Mouse (Mus musculus): ENCODE data around the gene Ugt1a5.

The Ugt1a5 gene

DNA sequence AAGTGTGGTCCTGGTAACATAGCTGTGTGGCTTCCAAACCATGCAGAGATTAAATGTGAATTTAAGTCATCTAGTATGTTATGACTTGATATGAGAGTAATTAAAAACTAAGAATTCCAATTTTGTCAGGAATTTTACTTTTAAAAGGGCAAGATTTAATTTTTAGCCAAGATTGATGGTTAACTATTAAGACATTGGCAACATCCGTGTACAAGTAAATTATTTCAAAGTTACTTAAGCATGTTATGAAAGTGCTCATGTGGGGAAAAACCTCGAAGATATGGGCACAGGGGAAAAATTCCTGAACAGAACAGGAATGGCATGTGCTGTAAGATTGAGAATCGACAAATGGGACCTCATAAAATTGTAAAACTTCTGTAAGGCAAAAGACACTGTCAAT, 31.6 kb downstream of the Ugt1a5 start:
- no peak for DNase-seq (ENCODE audit: low spot score in 2 of 2)

DNA sequence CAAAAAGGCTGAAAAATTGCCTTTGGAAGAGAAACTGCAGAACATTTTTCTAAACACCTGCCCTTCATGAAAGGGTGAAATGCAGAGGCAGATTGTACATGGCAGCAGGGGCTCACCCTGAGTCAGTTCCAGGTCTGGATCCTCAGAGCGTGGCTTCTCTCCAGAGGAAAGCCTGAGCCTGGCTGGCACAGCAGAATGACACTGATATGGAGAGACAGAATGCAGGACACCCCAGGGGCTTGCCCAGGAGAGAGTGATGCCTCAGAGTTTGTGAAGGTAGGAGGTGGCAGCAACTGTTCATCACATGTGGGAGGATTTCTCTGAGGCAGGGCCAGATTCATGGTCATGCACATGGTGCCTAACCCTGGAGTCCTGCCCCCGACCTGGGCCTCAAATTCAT, 34.2 kb downstream of the Ugt1a5 start:
- DNase-seq (ENCODE audit: low spot score in 2 of 2), result no peak

DNA sequence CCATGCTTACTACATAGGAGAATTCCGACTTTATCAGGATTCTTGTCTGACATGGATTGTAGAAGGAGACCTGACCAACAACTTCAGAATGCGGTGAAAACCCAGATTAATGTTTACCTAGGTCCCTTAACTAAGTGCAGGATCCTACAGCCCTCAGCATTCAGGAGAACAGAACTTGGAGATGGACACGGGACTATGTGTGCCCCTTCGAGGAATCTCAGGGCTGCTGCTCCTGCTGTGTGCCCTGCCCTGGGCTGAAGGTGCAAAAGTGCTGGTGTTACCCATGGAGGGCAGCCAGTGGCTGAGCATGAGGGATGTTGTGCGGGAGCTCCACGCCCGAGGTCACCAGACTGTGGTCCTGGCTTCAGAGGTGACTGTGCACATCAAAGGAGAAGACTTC, 34.6 kb downstream of the Ugt1a5 start, which contains the start of gene Ugt1a2:
Gene Ugt1a2 (plus strand): TSS at position 146 of the 400 bp plus-strand sequence.
- DNase-seq (ENCODE audit: low spot score in 2 of 2), result no peak

DNA sequence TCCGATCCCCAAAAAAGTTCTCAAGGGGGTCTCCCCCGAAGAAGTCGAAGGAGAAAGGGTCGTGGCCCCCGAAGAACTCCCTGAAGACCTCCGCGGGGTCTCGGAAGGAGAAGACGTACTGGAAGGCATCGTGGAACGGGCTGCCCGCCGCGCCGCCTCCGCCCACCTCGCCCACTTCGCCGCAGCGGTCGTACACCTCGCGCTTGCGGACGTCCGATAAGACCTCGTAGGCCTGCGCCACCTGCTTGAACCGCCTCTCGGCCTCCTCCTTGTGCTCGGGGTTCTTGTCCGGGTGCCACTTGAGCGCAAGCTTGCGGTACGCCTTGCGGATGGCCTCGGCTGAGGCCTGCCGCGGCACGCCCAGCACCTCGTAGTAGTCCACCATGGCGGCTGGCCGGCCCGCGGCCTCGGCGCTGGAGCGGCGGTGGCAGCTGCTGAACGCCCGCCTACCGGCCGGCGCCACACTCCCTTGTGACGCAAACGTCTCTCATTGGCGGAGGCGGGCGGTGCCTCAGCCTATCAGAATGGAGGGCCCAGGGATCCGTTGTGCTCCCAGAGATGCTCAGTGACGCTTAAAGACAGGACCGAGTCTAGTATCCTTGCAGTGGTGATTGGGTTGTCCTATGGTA, 39.6 kb downstream of the Ugt1a5 start, which contains the start of gene Dnajb3:
Gene Dnajb3 (minus strand): TSS at position 489 of the 629 bp plus-strand sequence.
- DNase-seq (ENCODE audit: low spot score in 2 of 2), result peak; percentile 65 to 80

DNA sequence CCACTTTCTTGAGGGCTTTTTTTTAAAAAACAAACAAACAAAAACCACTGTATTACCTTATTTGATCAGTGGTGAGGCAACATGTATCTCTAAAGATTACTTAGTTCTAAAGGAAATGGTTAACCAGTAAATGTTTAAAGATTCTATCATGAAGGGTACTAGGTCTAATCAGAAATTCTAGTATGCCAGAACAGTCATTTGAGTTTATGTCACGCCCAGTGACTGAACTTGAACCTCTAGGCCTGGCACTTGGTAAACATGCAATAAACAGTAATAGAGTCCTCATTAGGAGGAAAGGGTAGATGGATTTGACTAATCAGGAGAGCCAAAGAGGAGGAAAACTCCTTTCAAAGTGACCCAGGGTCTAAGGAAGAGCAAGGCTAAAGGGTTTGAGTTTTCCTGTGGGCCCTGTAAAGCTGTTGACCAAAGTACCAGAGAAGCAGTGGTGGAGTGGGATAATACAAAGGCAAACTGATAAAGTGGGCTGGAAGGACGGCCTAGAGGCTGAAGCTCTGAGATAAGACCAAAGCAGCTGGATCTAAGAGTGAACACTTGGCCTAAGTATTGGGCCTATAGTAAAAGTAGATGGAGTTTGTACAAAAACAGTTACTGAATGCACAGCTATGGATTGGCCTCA, 41.1 kb downstream of the Ugt1a5 start:
- DNase-seq (ENCODE audit: low spot score in 2 of 2), result no peak

DNA sequence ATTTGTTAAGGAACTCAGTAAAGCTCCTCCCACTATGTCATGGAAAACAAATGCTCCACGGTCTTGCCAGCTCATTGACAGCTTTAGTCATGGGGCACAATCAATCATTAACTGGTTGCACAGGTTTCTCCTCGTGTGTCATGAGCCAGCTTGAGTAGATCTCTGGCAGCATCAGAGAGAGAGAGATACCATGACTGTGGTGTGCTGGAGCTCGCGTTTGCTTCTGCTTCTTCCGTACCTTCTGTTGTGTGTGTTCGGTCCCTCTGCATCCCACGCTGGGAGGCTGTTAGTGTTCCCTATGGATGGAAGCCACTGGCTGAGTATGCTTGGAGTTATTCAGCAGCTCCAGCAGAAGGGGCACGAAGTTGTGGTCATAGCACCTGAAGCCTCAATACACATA, 46.0 kb downstream of the Ugt1a5 start, which contains the start of gene Ugt1a1:
Gene Ugt1a1 (plus strand): TSS at position 148 of the 400 bp plus-strand sequence.
- no peak for DNase-seq (ENCODE audit: low spot score in 2 of 2)

DNA sequence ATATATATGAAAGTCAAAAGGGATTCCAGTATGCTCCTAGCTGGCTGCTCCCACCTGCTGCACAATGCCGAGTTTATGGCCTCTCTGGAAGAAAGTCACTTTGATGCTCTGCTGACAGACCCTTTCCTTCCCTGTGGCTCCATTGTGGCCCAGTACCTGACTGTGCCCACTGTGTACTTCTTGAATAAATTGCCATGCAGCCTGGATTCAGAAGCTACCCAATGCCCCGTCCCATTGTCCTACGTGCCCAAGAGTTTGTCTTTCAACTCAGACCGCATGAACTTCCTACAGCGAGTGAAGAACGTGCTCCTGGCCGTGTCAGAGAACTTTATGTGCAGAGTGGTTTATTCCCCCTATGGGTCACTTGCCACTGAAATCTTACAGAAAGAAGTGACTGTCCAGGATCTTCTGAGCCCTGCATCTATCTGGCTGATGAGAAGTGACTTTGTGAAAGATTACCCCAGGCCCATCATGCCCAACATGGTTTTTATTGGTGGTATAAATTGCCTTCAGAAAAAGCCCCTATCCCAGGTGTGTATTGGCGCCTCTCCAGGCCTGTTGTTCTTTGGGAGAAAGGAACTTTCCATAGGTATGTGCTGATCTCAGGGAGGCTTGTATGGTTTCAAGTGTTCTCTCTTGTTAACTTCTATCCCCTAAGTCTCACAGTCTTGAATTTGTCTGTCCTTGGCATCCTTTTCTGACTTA, 46.7 kb downstream of the Ugt1a5 start:
- DNase-seq (ENCODE audit: low spot score in 2 of 2), result no peak

DNA sequence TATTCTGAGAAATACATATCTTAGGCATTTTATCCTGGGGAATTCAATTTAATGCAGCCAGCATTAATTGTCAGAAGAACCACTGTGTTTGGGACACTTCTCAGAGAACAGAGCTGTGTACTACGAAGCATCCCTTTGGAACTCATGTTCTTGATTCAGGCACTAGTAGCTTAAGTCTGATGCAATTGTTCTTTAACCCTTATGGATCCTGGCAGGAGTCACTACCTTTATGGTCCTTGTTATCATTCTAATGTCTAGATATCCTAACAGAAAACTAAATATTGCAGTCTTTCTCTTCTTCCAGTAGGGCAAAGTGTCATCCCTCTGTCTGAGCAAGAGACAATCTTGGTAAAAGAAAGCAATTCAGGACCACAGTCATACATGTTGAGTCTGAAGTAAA, 47.2 kb downstream of the Ugt1a5 start:
- no peak for DNase-seq (ENCODE audit: low spot score in 2 of 2)

DNA sequence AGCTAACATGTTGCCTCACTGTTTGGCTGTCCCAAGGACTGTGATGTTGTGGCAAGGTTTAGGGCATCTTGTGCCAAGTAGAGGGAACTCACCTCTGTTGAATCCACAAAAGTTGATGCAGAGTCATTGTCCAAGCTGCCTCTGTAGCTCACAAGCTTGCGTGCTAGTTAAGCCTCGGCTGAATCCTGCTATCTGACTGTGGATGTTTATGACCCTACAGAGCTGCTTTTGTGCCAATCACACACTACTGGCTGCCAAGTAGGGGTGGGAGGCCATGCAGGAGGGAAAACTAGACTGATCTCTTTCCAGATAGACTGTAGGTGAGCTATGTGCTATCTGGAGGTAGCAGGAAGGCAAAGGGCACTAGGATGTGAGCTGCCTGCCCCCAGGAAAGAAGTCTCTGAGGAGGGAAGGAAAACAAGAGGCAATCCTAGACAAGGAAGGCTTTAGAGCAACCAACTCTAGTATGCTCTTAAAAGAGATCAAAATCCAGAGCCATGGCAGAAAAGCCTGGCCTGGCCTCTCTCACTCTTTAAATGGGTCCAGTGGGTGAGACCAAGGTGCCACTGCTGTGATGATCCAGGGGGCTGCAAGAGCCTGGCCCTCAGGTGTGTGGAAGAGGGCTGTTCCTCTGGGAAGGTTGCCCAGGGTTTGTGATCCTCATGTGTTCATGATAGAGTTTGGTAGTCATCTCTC, 48.1 kb downstream of the Ugt1a5 start:
- DNase-seq (ENCODE audit: low spot score in 2 of 2), result no peak

DNA sequence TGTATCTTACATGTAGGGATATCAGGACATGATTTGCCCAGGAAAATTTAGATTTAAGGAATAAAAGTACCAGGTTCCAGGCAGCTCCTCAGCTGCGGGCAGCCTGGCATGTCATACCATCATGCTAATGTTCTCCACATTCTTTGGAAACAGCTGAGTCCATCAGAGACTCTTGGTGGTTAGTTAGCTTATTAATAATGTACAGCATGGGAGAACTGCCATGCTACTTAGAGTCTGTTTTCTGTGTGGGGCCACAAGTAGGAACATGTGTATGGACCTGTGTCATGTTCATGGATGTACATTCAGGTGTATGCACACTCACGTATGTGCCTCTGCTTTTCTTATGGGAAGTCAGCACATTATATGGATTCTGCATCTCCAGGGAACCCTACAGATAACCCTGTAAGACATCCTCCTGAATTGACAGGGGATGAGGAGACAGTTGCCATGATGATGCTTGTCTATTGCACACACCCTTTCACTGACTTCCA, 48.7 kb downstream of the Ugt1a5 start:
- no peak for DNase-seq (ENCODE audit: low spot score in 2 of 2)

DNA sequence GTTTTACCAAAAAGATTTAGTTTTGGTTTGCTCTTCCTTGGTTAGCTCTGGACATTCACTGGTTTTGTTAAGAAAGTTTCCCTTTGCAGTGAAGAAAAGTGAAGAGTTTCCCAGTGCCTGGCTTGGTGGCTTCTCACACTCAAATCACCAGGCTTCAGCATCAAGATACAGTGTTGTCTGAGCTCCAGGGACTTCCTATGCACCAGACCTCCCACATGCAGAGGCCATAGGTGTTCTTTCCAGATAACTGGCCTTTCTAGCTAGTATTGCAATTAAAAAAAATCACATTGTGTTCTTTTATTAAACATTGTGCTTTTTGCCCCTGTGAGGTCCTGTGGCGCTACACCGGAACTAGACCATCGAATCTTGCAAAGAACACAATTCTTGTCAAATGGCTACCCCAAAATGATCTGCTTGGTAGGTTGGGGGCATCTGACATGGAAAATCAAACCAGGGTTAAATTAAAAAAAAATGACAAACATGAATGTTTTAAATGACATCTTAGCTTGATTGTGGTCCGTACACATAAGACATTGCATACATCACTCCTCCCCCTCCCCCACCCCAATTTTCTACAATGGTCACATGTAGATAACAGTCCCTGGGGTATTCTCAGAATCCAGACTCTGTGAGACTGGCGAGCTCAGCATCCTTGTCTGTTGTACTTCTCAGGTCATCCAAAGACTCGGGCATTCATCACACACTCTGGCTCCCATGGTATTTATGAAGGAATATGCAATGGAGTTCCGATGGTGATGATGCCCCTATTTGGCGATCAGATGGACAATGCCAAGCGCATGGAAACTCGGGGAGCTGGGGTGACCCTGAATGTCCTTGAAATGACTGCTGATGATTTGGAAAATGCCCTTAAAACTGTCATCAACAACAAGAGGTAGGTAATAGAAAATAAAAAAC, 49.9 kb downstream of the Ugt1a5 start:
- no peak for DNase-seq (ENCODE audit: low spot score in 2 of 2)

DNA sequence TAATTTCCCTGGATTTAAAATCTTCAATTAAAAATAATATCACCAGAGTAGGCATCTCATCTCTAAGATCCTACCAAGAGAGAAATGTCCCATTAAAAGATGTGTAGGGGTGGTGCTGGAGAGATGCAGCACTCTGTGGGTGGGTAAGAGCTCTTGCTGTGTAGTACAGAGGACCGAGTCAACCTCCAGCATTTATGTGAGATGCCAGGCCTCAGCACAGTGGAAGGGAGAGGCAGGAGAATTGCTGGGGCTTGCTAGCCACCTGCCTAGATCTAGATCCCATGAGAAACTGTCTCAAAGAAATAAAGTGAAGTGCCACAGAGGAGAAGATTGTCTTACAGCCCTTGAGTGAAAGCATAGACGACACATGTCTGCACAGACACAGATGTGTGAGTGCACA, 50.7 kb downstream of the Ugt1a5 start:
- DNase-seq (ENCODE audit: low spot score in 2 of 2), result no peak

DNA sequence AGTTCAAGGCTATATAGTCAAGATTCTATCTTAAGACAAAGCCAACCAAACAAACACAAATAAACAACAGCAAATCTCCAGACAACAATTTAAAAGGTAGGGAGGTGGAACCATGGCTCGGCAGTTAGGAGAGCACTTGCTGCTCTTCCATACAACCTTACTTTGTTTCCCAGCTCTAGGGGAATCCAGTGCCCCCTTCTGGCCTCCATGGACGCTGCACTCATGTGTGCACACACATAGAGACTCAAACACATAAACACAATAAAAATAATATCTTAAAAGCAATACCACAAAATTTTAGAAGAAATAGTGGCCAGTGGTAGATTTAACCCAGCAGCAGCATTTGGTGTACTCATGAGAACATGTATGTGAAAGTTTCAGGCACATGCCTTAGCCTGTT, 51.3 kb downstream of the Ugt1a5 start:
- DNase-seq (ENCODE audit: low spot score in 2 of 2), result no peak

DNA sequence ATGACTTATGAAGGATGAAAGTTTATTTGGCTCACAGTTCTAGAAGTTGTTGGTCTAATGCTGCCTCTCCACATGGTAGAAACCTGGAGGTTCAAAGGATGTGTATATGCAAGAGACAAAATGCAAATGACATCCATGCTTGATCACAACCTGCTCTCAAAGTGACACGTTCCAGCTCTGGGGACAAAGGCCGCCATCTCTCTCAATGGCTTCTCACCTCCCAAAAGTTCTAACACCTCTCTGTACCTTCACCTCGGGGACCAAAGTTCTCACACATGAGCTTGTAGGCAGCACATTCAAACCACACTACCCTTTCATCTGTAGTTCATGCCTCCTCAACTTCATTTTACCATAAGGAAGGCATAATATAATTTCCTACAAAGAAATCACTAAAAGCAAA, 51.8 kb downstream of the Ugt1a5 start:
- no peak for DNase-seq (ENCODE audit: low spot score in 2 of 2)

DNA sequence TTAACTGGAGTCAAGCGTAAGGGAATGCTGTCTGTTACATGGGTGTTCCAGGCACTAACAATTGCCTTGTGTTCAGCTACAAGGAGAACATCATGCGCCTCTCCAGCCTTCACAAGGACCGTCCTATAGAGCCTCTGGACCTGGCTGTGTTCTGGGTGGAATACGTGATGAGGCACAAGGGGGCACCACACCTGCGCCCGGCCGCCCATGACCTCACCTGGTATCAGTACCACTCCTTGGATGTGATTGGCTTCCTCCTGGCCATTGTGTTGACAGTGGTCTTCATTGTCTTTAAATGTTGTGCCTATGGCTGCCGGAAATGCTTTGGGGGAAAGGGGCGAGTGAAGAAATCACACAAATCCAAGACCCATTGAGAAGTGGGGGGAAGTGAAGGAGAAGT, 52.2 kb downstream of the Ugt1a5 start:
- no peak for DNase-seq (ENCODE audit: low spot score in 2 of 2)

DNA sequence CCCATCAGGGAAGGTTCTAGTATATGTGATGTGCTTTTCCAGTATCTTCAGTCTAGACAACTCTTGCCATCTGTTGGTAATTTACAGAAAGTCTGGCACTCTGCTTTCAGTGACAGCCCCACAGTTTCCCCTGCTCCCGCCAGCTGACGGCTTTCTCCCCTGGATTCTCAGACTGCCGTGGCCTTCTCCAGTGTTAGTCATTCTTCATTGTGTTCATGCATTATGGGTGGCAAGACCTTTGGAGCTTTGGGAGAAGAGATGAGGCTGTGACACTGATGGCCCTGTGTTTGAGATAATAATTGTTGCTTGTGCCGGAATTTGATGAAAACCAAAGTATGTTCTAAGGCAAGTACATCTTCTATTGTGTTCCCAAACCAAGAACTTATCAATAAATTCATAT, 52.8 kb downstream of the Ugt1a5 start:
- DNase-seq (ENCODE audit: low spot score in 2 of 2), result no peak

DNA sequence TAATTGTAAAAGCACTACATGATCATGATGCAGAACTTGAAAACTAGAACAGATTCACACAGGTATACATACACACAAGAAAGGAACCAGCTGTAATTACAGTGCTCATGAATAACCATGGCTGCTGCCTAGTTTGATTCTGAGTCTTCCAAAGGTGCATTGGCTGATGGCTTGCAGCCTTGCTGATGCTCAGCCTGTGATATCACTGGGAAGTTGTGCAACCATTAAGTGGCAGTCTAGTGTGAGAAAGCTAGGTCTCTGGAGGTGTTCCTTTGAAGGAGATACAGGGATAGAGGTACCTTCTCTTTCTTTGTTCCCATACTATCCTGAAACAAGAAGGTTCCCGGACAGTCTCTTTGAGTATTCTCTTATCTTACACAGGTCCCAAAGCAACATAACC, 53.2 kb downstream of the Ugt1a5 start:
- DNase-seq (ENCODE audit: low spot score in 2 of 2), result no peak

DNA sequence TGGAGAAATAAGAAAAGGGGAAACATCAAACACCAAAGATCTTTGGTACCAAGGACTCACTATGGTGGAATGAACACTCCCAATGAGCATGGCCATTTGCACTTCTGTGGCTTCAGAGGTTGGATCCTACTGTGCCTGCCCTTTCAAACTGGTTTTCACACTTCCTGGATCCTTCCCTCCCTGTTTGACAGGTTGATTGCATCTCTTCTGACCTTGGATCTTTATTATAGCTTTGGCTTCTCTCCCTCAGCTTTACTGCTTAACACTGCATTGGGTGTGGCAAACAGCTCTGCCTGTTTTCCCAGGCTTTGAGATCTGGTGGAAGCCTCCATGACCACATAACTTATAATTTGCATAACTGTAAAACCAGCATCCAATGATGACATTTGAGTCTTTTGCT, 54.5 kb downstream of the Ugt1a5 start:
- DNase-seq (ENCODE audit: low spot score in 2 of 2), result no peak

DNA sequence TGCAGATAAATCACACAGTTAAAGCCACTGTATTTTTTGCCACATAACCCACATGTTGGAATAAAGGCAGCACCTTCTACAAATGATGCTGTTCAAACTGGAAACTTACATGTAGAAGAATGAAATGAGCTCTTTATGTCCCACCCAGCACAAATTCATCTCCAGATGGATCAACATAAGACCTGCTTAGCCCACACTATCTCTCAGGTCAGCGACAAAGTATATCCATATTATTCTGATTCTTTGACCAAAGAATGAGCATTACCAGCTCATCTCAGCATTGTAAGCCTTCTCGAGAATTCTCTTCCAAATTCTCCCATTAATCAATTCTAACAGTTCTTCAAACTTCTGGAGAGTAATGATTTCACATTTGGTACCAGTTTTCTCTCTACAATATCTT, 56.4 kb downstream of the Ugt1a5 start:
- DNase-seq (ENCODE audit: low spot score in 2 of 2), result no peak

DNA sequence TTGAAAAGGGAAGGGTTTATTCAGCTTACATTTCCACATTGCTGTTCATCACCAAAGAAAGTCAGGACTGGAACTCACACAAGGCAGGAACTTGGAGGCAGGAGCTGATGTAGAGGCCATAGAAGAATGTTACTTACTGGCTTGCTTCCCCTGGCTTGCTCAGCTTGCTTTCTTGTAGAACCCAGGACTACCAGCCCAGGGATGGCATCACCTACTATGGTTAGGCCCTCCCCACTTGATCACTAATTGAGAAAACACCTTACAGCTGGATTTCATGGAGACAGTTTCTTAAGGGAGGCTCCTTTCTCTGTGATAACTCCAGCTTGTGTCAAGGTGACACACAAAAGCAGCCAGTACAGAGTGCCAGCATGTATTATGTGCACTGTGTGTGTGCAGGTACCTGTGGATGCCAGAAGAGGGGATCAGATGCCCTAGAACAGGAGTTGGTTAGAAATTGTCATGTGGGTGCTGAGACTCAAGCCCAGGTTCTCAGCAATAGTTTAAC, 57.3 kb downstream of the Ugt1a5 start:
- peak in 1 of 2 experiments; percentile 7 for DNase-seq (ENCODE audit: low spot score in 2 of 2)

DNA sequence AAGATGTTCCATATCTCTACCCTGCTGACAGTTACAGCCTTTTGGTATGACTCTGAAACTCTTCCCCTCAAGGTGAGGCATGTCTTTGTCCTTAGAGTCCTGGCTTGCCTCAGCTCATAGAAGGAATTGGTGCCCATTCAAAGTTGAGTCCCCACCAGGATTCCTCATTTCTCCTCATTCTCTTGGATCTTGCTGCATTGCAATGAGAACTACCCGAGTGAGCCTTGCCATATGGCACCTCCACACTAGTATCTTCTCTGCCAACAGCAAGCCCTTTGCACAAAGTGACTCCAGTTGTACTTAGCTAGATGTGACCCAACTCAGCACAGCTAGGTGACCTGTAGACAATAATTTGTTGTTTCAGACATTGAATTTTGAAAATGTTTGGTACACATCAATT, 57.8 kb downstream of the Ugt1a5 start:
- DNase-seq (ENCODE audit: low spot score in 2 of 2), result peak in 1 of 2 experiments; percentile 8
